Mouse (Mus musculus): ENCODE measurements around the gene Depdc7. TPM values are rescaled to one million over a fixed set of nuclear protein-coding genes. Genes with fewer than 3 reads are reported as not detected.

The Depdc7 gene
- polyA plus RNA-seq, 1 experiment, result not detected

- Histone ChIP-seq H3K4me1 (ENCODE audit: control insufficient read depth, insufficient read depth, insufficient read length, low read length) (no peaks in the 10 kb centered on the region; the same call in 1 of the 2 replicates), H3K4me3 (ENCODE audit: insufficient read depth, low read depth, low read length) (no peak overlapping the region), H3K27ac (replicated peaks; ENCODE audit: low read depth, low read length) (peak overlapping the region; percentile 39; the same call in 1 of the 2 replicates)
These were observed 10.0 kb downstream of the Depdc7 start for GRCm38 (mm10) chr2:104732562-104733256.

GRCm38 (mm10) chr2:104732033-104732444 is 10.6 kb downstream of the Depdc7 start:
- peak overlapping the region; percentile 40; the same call in 1 of the 2 replicates for H3K4me3 ChIP-seq (ENCODE audit: insufficient read depth, low read depth, low read length)
- peak overlapping the region; percentile 75 for H3K27ac ChIP-seq (replicated peaks; ENCODE audit: low read depth, low read length)
- no peaks in the 10 kb centered on the region; the same call in 1 of the 2 replicates for H3K4me1 ChIP-seq (ENCODE audit: control insufficient read depth, insufficient read depth, insufficient read length, low read length)

DNA sequence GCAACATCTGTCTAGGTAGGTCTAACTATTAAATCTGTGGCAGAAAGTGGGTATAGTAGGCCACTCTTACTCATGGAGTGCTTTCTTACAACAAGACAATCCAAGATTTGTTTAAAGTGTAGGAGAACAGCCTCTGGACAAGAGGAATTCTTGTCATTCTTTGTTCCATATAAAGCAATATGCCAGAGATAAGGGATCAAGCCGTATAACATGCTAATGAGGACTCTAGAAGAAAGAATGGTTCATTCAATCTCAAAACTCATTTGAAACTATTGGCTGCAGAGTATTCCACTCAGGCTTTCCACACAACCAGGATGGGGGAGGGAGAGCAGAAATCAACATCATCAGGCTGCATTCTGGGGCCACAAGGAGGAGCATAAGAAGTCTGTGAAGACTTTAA is 15.3 kb downstream of the Depdc7 start:
- H3K4me1 ChIP-seq (ENCODE audit: control insufficient read depth, insufficient read depth, insufficient read length, low read length), result no peaks in the 10 kb centered on the region; the same call in 1 of the 2 replicates
- H3K27ac ChIP-seq (replicated peaks; ENCODE audit: low read depth, low read length), result no peak overlapping the region
- H3K4me3 ChIP-seq (ENCODE audit: insufficient read depth, low read depth, low read length), result no peak overlapping the region

- no peak overlapping the region for H3K4me3 ChIP-seq (ENCODE audit: insufficient read depth, low read depth, low read length)
- no peak overlapping the region for H3K27ac ChIP-seq (replicated peaks; ENCODE audit: low read depth, low read length)
- H3K4me1 ChIP-seq (ENCODE audit: control insufficient read depth, insufficient read depth, insufficient read length, low read length), result no peaks in the 10 kb centered on the region
These were observed 20.7 kb downstream of the Depdc7 start for GRCm38 (mm10) chr2:104722021-104722420.

DNA sequence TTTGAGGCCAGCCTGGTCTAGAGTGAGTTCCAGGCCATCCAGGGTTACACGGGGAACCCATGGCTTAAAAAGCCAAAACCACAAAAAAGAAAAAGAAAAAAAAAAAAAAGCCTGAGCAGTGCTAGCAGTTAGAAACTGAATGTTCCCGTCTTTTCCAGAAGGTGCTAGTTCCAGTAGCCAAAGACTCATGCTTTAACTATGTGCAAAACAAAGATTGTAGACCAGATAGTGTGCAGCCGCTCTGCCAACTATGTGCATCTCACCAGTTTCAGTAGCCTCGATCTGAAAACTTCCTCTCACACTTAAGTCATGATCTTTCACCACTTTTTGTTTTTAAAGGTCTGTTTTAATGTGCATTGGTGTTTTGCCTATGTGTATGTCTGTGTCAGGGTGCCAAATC is 24.9 kb downstream of the Depdc7 start:
- no peak overlapping the region for H3K27ac ChIP-seq (replicated peaks; ENCODE audit: low read depth, low read length)
- H3K4me1 ChIP-seq (ENCODE audit: control insufficient read depth, insufficient read depth, insufficient read length, low read length), result no peaks in the 10 kb centered on the region

DNA sequence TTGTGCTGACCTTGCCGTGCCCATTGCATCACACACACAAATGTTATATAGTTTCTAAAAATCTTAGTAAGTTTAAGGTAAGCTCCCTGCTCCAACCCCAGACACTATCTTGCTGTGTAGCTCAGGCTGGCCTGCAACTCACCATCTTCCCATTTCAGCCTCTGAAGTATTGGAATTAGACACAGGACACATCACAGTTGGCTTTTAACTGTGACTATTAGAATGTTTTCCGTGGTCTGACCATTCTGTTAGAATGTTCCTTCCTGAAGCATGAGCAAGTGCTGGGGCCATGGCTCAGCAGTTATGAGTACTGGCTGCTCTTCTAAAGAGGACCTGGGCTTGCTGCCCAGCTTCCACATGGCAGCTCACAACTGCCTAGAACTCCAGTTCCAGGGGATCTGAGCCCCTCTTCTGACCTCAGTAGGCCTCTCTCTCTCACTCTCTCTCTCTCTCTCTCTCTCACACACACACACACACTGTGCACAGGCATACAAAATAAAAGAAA is 25.4 kb downstream of the Depdc7 start:
- no peaks in the 10 kb centered on the region for H3K4me1 ChIP-seq (ENCODE audit: control insufficient read depth, insufficient read depth, insufficient read length, low read length)
- H3K4me3 ChIP-seq (ENCODE audit: insufficient read depth, low read depth, low read length), result no peak overlapping the region
- no peak overlapping the region for H3K27ac ChIP-seq (replicated peaks; ENCODE audit: low read depth, low read length)

More for the DNA sequence above, 24.9 kb downstream of the Depdc7 start:
- no peak overlapping the region for H3K4me3 ChIP-seq (ENCODE audit: insufficient read depth, low read depth, low read length)

- H3K4me1 ChIP-seq (ENCODE audit: control insufficient read depth, insufficient read depth, insufficient read length, low read length), result no peaks in the 10 kb centered on the region
- no peak within 1 kb of the TSS for H3K4me3 ChIP-seq (ENCODE audit: insufficient read depth, low read depth, low read length)
- H3K27ac ChIP-seq (replicated peaks; ENCODE audit: low read depth, low read length), result no peak within 1 kb of the TSS
These were observed 26.4 kb downstream of the Depdc7 start, which contains the start of gene Pin1rt1 for GRCm38 (mm10) chr2:104716279-104716678. TSS of gene Pin1rt1 (minus strand) at chr2:104716379.

- Histone ChIP-seq H3K4me1 (ENCODE audit: control insufficient read depth, insufficient read depth, insufficient read length, low read length) (no peaks in the 10 kb centered on the region), H3K27ac (replicated peaks; ENCODE audit: low read depth, low read length) (no peak overlapping the region), H3K4me3 (ENCODE audit: insufficient read depth, low read depth, low read length) (no peak overlapping the region)
These were observed 28.4 kb downstream of the Depdc7 start for GRCm38 (mm10) chr2:104714254-104714691.

GRCm38 (mm10) chr2:104712486-104712809 is 30.2 kb downstream of the Depdc7 start:
- Histone ChIP-seq H3K27ac (replicated peaks; ENCODE audit: low read depth, low read length) (no peak overlapping the region), H3K4me1 (ENCODE audit: control insufficient read depth, insufficient read depth, insufficient read length, low read length) (no peaks in the 10 kb centered on the region), H3K4me3 (ENCODE audit: insufficient read depth, low read depth, low read length) (peak overlapping the region; percentile 86)

DNA sequence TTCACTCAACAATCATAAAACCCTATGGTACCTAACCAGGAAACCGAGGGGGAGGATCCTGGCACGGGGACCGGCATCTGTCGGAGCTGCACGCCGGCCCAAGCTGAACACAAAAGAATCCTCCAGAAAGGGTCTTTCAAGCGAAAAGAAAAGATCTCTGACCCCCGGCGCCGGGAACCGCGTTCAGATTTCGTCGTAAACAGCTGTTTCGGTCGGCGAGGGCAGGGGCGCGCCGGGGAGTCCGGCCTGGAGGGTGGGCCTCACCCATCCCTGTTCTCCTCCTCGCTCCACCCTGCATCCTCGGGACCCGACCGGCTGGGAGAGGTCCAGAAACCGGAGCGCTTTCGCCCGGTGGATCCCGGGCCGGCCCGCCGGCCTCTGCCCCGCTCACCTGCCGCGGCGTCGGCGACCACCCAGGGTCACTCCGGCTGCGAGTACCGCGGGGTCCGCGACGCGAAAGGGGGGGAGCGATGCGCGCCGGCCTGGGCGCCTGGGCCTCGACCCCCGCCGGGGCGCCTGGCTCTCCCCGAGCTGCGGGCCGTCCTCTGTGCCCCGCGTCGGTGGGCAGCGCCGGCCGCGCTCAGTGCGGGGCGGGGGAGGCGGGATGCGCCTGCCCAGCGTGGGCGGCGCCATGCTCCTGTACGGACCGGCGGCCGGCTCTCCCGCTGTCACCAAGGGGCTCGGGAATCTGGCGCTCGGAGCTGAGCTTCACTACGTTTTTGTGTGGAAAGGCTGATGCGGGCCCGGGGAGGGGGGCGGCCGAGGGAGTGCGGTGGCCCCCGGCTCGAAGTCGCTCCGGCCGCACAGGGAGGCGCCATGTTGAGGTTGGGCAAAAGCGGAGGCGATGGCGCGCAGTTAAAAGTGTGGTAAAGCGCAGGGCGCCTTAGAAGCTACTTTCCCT is 30.8 kb downstream of the Depdc7 start, which contains the start of gene Tcp11l1:
TSS of gene Tcp11l1 (minus strand) at position 585 of the 901 bp plus-strand sequence.
- H3K27ac ChIP-seq (replicated peaks; ENCODE audit: low read depth, low read length), result peak within 1 kb of the TSS; percentile 40; the same call in 1 of the 2 replicates
- H3K4me1 ChIP-seq (ENCODE audit: control insufficient read depth, insufficient read depth, insufficient read length, low read length), result no peaks in the 10 kb centered on the region
- peak within 1 kb of the TSS; percentile 86 for H3K4me3 ChIP-seq (ENCODE audit: insufficient read depth, low read depth, low read length)

DNA sequence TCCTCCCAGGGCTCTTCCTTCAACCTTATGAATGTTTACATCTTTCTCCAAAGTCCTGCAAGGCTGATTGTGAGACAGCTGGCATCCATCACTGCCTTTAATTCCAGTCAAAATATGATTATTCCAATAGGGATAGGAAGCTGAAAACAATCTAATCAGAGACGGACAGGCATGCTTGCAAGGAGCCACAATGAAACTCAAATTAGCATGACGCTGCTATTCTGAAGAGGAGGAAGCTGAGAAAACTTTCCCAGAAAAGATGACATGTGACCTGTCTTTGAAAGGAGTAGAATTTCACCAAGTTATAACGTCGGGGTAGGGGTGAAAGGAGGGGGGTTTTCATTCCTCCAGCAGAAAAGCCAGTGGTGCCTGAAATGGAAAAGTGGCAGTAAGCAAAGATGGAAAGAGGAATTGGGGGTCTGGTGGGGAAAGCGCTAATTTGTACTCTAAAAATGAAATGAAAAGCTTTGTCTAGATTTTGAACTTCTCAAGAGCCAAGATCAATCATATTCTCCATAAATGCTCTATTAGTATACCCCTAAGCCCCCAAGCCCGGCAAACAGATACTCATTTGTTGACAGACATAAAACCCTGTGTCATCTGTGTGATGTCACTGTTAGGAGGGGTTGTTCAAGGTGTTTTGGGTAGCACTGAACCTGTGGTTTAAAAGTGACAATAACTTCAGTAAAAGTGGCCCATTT is 31.9 kb downstream of the Depdc7 start:
- no peak overlapping the region for H3K27ac ChIP-seq (replicated peaks; ENCODE audit: low read depth, low read length)
- H3K4me3 ChIP-seq (ENCODE audit: insufficient read depth, low read depth, low read length), result peak overlapping the region; percentile 86; the same call in 1 of the 2 replicates

GRCm38 (mm10) chr2:104709786-104710337 is 32.8 kb downstream of the Depdc7 start:
- Histone ChIP-seq H3K4me3 (ENCODE audit: insufficient read depth, low read depth, low read length) (no peak overlapping the region), H3K4me1 (ENCODE audit: control insufficient read depth, insufficient read depth, insufficient read length, low read length) (no peaks in the 10 kb centered on the region), H3K27ac (replicated peaks; ENCODE audit: low read depth, low read length) (no peak overlapping the region)

More for the DNA sequence above, 31.9 kb downstream of the Depdc7 start:
- H3K4me1 ChIP-seq (ENCODE audit: control insufficient read depth, insufficient read depth, insufficient read length, low read length), result no peaks in the 10 kb centered on the region

GRCm38 (mm10) chr2:104704355-104704754 is 38.3 kb downstream of the Depdc7 start:
- Histone ChIP-seq H3K4me1 (ENCODE audit: control insufficient read depth, insufficient read depth, insufficient read length, low read length) (no peaks in the 10 kb centered on the region), H3K27ac (replicated peaks; ENCODE audit: low read depth, low read length) (no peak overlapping the region), H3K4me3 (ENCODE audit: insufficient read depth, low read depth, low read length) (no peak overlapping the region)

DNA sequence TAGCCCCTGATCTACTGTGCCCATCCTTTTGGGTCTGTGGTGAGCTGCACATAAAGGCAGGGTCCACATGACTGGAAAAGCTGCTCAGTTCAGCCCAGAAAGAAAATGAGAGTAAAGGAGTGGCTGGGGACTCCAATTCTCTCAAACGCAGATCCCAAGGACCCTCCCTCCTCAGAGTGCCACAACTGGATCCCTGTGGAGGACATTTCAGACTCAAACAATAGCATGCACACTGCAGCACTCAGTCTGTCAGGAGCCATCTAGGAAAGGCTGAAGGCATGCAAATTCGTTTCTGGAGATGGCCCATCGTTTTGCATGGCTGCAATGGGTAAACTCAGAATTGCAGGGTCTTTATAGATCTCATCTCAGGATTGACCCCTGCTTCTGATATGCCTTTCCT is 39.5 kb downstream of the Depdc7 start:
- no peak overlapping the region for H3K4me3 ChIP-seq (ENCODE audit: insufficient read depth, low read depth, low read length)
- no peaks in the 10 kb centered on the region for H3K4me1 ChIP-seq (ENCODE audit: control insufficient read depth, insufficient read depth, insufficient read length, low read length)
- no peak overlapping the region for H3K27ac ChIP-seq (replicated peaks; ENCODE audit: low read depth, low read length)
